Mouse (Mus musculus) megakaryocyte, adult 5-6 weeks (primary cell): ENCODE results near the gene Pip4k2c. TPM values are rescaled to one million over a fixed set of nuclear protein-coding genes. Genes with fewer than 3 reads are reported as not detected.

Experiments
- ATAC-seq: 2 replicates; pipeline ENCODE4 v1.8.0; 2016; ENCODE audit warnings: mild to moderate bottlenecking, inconsistent platforms; ENCODE audit not compliant: poor library complexity, severe bottlenecking
- total RNA-seq, 2 experiments: library from RNA; stranded (forward) in 1 of 2; stranded (reverse) in 1 of 2; fragments of 153-499, 151-499 nt in 1 of 2; fragments of 221-1000, 200-1000 nt in 1 of 2; gene quantifications; 2 replicates each; pipeline versions ENCODE4 v1.2.3 to v1.2.4; 2015 to 2017

Gene Pip4k2c
- total RNA-seq, 2 experiments from 2014 or later = 12.0 to 13.2 TPM

DNA sequence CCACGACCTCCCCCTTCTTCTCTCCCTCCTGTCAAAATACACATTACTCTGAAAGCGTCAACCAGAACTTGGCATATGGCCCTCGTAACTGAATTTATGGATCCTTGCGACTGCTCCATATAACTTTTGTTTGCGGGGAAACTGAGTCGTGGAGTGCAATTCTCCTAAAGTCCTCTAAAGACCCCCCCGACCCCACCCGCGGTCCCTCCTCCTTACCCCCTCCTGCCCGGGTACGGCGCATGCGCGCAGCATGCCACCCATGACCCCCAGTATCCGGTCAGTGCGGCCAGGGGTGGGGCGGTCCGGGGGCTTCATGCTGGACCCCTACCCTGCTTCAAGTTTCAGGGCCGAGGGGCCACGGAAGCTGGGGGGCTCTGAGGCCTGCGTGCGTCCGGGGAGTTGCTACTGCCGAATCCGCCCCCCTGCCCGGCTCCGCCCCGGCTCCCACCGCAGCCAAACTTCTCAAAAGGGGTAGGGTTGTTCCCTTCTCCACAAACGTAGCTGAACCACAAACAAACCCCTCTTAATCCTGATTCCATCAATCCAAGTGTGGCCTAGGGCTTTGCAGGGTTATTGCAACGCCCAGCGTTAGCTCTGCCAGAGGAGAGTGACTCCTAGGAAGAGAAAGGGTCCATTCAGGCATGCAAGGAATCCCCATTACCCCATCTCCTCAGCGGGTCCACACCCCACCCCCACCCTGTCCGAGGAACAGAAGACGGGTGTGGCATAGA lies 21.6 kb downstream of the Pip4k2c start, which contains the start of gene Arhgef25:
TSS of gene Arhgef25 (minus strand) at position 433 of the 731 bp plus-strand sequence.
- ATAC-seq = no peak

DNA sequence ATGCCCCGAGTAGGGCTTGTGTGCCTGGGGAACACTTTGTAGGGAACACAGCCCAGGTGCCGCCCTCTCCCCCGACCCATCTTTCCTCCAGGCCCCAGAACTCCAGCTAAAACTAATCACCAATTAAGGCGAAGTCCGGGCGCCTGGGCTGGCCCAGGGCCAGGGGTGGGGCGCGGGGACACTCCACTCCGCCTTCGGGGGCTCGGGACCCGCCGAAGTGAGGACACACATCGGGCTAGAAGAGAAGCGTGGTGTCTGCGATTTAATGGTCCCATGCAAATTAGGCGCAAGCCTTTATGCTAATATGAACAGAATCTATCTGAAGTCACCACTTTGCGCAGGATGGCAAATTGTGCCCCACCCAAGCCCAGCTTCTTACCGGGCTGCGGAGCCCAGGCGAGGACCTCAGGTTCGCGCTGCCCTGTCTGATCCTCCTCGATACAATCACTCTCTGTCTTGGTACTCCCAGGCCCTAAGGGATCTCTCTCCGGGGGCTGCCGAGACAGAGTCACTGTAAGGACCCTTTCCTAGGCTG lies 22.2 kb downstream of the Pip4k2c start:
- peak; percentile 55 for ATAC-seq

DNA sequence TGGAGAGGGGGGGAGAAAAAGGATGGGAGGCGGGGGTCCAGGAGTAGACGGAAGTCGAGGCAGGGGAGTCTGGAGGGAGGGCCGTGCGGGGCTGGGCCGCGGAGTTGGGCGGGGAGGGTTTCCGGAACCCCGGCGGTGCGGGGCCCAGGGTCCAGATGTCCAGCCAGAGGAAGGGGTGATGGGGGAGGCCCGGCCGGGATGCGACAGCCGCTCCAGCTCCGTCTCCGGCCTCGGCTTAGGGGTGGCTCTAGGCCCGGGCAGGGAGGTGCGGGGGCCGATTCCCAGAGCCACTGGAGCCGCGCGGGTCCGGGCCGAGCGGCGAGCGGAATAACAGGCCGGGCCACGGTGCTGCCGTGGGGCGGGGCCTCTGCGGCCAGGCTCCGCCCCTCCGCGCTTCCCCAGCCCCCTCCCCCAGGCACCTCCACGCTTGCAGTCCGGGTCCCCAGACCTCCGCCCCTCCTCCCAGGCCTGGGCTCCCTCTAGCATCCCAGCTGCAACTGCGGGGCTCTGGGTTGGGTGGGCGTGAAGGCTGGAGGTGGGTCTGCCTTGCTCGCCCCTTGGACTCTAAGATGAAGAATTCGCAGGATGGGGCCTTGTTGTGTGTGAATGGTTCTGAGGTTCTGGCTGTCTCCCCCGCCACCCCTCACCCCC lies 22.8 kb downstream of the Pip4k2c start:
- ATAC-seq = peak; percentile 54

GRCm38 (mm10) chr10:127188079-127188453 lies 23.3 kb downstream of the Pip4k2c start:
- no peak for ATAC-seq

DNA sequence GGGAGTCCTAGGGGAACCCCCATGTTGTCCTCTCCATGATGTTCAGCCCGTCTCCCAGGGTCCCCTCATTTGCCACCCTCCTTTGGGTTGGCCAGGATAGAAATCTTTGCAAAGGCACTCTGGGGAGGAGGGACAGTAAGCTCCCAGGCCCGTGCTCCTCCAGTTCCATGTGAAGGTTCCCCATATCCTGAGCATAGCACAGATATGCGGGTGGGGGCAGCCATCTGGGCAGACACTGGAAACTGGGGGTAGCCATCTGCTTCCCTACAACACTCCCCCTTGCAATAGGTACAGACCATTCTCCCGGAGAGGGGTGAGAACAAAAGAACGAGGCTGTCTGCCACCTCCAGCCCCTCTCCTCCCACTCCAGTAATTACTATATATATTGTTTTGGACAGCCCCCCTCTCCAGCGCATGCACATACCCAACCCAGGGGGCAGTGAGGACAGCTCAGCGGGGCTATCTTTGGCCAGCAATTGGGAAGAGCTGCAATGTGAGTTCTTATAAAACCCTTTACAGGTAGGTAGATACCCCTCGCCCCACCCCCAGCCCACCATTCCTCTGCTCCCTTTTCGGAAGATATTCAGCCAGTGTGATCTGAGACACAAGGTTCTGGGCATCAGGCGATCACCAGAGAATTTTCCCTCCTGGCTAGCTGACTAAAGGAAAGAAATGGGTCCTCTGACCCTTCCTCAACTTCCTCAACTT lies 23.9 kb downstream of the Pip4k2c start:
- no peak for ATAC-seq

DNA sequence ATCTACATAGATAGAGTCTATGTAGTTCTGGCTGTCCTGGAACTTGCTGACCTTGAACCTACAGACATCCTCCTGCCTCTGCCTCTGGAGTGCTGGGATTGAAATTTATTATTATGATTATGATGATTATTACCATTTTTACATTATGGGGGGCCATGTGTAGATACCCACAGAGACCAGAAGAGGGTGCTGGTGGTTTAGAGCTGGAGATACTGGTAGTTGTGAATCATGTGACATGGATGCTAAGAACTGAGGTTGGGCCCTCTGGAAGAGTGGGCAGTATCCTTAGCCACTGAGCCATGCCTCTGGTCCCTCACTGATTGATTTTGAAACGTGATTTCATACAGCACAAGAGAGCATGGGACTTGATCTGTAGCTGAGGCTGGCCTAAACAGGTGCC lies 24.9 kb downstream of the Pip4k2c start:
- ATAC-seq = no peak

DNA sequence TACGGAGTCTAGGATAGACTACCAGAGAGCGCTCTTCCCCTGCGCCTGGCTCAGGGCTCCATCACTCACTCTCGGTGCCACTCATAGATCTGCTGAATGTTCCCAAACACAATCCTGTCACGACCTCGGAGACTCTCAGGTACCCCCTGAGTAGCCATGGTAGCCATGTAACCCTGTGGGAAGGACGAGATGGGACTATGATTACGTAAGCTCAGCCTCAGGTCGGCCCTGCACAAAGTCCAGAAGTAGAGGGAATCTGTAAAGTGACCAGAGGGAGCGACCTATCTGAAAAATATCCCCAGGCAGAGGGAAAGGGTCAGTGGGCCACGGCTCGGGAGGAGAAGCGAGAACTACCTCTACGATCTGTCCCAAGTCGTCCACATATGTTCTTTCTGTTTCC lies 25.9 kb downstream of the Pip4k2c start:
- ATAC-seq = no peak

GRCm38 (mm10) chr10:127185101-127185500 lies 26.3 kb downstream of the Pip4k2c start:
- ATAC-seq = no peak

- ATAC-seq = no peak
These were observed 27.6 kb downstream of the Pip4k2c start for GRCm38 (mm10) chr10:127183759-127184158.

DNA sequence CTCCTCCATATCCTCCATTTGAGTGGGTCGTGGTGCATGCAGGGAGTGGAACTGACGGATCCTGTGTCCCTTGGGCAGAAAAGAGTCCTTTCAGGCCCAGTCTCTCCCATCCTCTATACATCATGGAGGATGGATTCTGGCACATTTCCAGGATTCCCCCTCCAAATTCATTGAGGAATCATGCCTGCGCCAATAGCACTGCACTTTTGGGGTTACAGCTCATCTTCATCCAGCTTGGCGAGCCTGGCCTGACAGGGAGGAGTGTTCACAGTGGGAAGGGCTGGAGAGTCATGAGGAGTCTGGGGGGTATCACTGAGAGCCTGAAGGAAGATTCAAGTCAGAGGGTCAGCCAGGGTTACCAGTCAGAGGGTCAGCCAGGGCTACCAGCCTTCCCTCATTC lies 28.8 kb downstream of the Pip4k2c start:
- no peak for ATAC-seq

DNA sequence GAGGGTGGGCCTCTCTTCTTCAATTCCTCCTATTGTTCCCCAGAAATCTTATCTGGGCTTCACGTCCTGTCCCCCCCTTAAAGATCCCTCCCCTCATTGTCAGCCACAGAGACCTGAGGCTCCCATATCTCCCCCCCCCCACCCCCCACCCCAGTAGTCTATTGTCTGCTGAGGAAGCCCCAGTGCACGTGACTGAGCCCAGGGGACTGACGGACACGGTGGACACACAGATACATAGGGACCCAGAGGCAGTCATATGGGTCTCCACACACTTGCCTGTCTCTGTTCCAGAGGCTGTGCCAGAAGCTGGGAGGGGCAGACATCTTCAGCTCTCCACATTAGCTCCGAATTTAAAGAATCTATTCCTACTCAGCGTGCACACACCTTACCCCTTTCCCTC lies 29.8 kb downstream of the Pip4k2c start:
- ATAC-seq = no peak

DNA sequence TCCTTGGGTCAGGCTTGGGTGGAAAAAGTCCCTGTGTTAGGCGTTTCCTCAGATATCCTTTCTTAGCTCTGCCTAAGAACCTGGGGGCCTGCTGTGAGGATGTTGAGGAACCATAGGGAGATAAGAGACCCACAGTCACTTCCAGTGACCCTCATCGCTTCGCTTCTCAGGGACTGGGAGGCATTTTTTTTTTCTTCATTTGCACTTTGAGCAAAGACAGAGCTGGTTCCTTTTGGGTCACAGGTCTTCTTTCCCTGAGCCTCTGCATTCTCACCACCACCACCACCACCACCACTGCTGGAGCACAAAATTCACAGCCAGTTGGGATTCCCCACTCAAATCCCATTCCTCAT lies 30.7 kb downstream of the Pip4k2c start:
- ATAC-seq = no peak

DNA sequence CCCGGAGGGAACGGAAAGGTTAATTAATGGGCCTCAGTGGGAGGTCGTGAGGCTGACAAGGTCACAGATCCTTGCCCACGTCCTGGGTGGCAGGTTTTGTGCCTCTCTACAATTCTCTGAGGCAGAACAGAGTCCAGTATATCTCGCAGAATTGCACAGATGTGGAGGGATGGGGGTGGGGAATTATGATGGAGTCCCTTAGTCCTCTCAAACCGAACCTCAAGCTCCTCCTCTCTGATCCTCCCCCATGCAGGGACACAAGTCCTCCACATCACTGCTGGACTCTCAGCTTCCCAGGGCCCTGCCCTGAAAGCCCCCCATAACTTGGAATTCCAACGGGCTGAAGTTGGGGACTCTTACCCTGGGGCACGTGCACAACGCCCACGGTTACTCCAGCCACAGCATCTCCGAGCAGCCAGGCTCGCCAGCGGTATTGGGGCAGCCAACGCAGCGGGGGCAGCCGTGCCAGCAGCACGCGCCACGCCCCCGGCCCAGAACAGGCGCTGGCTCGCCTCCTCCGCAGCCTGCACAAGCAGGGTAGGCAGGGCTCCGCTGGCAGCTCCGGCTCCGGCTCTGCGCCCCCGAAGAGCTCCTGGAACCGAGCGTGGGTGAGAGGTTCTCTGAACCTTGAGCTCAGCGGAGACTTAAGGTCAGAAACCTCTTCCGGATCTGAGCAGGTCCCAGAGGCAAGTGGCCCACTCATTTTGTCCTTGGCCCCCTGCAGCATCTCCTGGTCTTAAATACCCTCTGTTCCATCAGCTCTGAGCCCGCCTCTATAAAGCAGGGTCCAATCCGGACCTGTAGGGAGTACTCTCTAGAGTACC lies 31.3 kb downstream of the Pip4k2c start, which contains the start of gene Slc26a10:
TSS of gene Slc26a10 (minus strand) at position 775 of the 824 bp plus-strand sequence.
- no peak for ATAC-seq

DNA sequence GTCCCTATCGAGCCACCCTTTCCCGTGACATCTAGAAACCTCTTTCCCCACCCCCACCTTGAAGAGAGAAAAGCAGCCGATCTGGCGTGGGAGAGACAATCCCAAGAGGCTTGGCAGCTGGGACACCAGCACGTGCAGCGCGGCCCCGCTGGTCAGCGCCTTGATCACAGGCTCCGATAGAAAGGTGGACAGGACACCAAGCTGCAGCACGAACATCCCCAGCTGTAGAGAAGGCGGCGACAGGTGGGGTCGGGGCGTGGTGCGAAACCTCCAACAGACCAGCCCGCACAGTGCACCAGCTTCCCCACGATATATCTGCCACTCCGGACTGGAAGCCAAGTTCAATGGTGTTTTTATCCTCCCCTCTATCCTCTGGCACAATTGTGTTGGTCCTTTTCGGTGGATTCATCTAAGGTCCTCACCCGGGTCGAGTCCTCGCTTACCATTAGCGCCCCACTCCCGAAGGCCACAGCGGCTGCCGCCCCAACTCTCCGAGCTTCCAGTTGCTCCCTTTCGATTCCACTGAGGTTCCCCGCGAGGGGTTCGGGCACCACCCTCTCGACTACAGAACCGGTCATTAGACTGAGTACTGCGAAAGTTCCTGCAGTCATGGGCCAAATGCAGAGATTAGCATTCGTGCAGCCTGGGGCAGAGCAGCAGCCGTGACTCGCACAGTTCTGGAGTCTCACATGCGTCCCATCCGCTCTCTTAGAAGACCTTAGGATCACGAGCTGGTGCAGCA lies 32.9 kb downstream of the Pip4k2c start:
- peak; percentile 13; the same call in 1 of the 2 replicates for ATAC-seq

DNA sequence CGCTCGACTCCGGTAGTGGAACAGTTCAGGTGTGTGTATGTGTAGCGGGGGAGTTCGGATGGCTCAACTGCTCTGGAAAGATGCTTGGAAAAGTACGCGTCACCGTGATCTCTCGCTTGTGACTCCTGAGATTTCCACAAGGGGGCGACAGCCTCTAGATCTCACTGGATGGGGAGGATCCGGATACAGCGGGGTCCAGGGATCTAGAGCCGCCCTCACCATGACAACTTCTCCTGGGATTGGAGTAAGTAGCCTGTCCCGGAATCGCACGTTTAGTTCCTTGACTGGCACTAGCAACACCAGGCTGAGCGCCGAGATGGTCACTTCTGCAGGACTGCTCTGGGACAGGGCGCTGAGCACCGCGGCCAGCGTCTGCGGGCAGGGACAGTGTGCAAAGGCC lies 33.7 kb downstream of the Pip4k2c start:
- peak; percentile 79 for ATAC-seq

DNA sequence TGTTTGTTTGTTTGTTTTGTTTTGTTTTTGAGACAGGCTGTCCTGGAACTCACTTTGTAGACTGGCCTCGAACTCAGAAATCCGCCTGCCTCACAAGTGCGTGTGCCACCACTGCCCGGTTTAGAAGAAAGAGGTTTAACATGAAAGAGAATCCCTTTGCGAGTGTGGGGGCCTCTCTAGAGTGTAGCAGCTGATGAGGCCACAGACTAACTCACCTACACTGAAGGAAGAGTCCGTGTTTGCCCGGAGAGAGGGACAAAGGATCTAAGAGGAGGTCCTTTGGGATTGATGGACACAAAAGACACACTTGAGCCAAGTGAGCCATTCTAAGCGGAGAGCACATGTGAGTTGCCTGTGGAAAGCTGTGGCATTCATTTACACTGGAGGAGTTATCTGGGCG lies 34.1 kb downstream of the Pip4k2c start:
- ATAC-seq = no peak

DNA sequence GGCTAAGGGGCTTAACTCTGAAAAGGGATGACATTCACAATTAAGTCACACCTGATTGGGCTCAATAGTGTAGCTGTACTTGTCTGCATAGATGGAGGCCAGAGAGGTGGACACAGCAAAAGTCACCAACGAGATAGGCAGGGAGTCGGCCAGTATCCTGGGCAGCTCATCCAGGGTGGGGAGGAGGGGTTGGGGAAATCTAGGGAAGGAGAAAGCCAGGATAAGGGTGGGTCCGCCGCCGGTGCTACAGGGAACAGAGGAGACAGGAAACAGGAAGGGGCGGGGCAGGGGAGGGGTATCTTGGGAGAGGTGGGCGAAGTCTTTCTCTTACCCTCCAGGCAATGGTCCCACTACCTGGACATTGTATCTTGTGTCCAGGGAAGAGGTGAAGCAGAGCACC lies 34.6 kb downstream of the Pip4k2c start:
- no peak for ATAC-seq

DNA sequence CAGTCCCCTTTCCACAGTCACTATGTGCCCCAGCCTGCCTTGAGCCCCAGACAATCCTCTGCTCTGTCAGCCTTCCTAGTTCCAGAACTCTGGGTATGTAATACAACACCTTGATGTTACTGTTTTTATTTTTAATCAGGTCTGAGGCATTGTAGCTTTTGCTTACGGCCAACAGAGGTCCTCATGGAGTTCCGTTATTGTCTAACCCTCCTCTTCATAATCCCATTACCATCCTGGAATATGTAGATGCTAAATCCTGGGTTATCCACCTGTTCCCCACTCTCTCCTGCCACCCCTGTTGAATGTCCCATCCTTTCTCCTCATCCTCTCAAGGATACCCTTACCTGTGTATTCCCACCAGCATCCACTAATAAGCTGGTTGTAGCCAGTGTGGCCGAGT lies 35.2 kb downstream of the Pip4k2c start:
- no peak for ATAC-seq

DNA sequence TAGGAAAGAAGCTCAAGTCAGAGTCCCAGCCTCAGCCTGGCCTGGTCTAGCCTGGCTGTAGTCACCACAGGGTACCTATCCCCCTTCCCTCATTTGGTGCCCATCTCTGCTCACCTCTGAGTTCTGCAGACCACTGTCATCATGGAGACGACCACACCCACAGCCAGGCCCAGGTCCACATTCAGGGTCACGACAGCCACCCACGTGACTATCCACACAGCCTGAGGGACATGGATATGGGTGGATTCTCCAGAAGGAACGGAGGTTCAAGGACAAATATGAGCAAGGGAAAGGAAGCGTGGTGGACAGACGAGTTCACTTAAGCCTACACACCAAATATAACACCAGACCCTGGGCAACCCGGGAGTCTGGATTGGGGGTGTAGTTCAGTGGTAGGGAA lies 37.2 kb downstream of the Pip4k2c start:
- no peak for ATAC-seq
